Comparison of ENCODE assay signal across 8 mouse cellular contexts in genomic region chr16:78236746-78237640, GRCm38 (mm10).
A peak's percentile ranks its signal among the peaks of the same experiment; 100 is the strongest.
DNase-seq lines count a peak whose midpoint lies in the region; ATAC-seq and TF ChIP-seq lines count a peak whose summit lies in the region.

No protein-coding gene starts in this region.

- H3K27ac ChIP-seq in embryonic facial prominence, embryonic 11.5 days (replicated peaks; ENCODE audit: low read depth, low read length), result no peak overlapping the region
- H3K27ac ChIP-seq in hindbrain, embryonic 16.5 days (ENCODE audit: low read depth, low read length), result peak overlapping the region; percentile 82
- H3K27ac ChIP-seq in liver, embryonic 14.5 days, result no peak overlapping the region
- H3K27ac ChIP-seq in neural tube, embryonic 14.5 days (ENCODE audit: low read depth, low read length), result peak overlapping the region; percentile 90

- no peaks in the 10 kb centered on the region; the same call in 1 of the 2 replicates for H3K4me1 ChIP-seq in lung, adult 2 months (ENCODE audit: control insufficient read depth, insufficient read depth, low read length)
- peaks cover 4% of the 10 kb centered on the region; the same call in 1 of the 2 replicates for H3K4me1 ChIP-seq in embryonic facial prominence, embryonic 11.5 days (ENCODE audit: control insufficient read depth, insufficient read depth, low read length)
- H3K4me1 ChIP-seq in hindbrain, embryonic 16.5 days (ENCODE audit: control insufficient read depth, insufficient read depth, low read depth, low read length), result peaks cover 8% of the 10 kb centered on the region
- H3K4me1 ChIP-seq in liver, embryonic 14.5 days (replicated peaks; ENCODE audit: control insufficient read depth in 2 of 2, insufficient read depth in 2 of 2, low read length in 1 of 2), result peaks cover 0 to 5% of the 10 kb centered on the region in 2 experiments; a peak in 2 of 4 replicates
- H3K4me1 ChIP-seq in neural tube, embryonic 14.5 days (ENCODE audit: control insufficient read depth, insufficient read depth, low read length), result peaks cover 7% of the 10 kb centered on the region; the same call in 1 of the 2 replicates

- no peak for TF ChIP-seq POLR2A in lung, adult 2 months (IDR thresholded peaks at IDR 0.05; ENCODE audit: borderline replicate concordance, extremely low read depth, low read depth, low read length)

- 4% methylated on average over 25 of the region's 25 CpGs for WGBS in lung, adult 2 months
- WGBS in embryonic facial prominence, embryonic 11.5 days, result 3% methylated on average over 25 of the region's 25 CpGs
- WGBS in hindbrain, embryonic 16.5 days, result 2% methylated on average over 25 of the region's 25 CpGs
- 2% methylated on average over 25 of the region's 25 CpGs for WGBS in liver, embryonic 14.5 days (ENCODE audit: insufficient replicate concordance)
- WGBS in neural tube, embryonic 14.5 days, result 3% methylated on average over 25 of the region's 25 CpGs

- peak overlapping the region; percentile 58 for H3K9ac ChIP-seq in embryonic facial prominence, embryonic 11.5 days (replicated peaks; ENCODE audit: low read length)
- H3K9ac ChIP-seq in hindbrain, embryonic 16.5 days (ENCODE audit: low read depth, low read length), result peak overlapping the region; percentile 61
- no peak overlapping the region for H3K9ac ChIP-seq in liver, embryonic 14.5 days (replicated peaks)
- H3K9ac ChIP-seq in neural tube, embryonic 14.5 days (replicated peaks; ENCODE audit: low read depth, low read length), result peak overlapping the region; percentile 60

- peak overlapping the region; percentile 48 for H3K4me3 ChIP-seq in lung, adult 2 months (replicated peaks; ENCODE audit: extremely low read depth, low read depth, low read length)
- peak overlapping the region; percentile 32 for H3K4me3 ChIP-seq in embryonic facial prominence, embryonic 11.5 days (ENCODE audit: low read depth, low read length)
- H3K4me3 ChIP-seq in hindbrain, embryonic 16.5 days (ENCODE audit: low read length), result peak overlapping the region; percentile 42
- peak overlapping the region in 1 of 2 experiments; percentile 25; a peak in 2 of 4 replicates for H3K4me3 ChIP-seq in liver, embryonic 14.5 days (ENCODE audit: insufficient read depth in 1 of 2, low read depth in 2 of 2, low read length in 2 of 2)
- H3K4me3 ChIP-seq in neural tube, embryonic 14.5 days (ENCODE audit: low read depth, low read length), result peak overlapping the region; percentile 38

- DNase-seq in lung, adult 2 months, result no peak
- no peak for DNase-seq in lung, postnatal 25 days (ENCODE audit: low spot score)
- peak; percentile 75 for DNase-seq in embryonic facial prominence, embryonic 11.5 days (ENCODE audit: low spot score)
- DNase-seq in liver, embryonic 14.5 days (ENCODE audit: low read depth in 3 of 3, low spot score in 3 of 3), result peak in 1 of 3 experiments; percentile 1
- DNase-seq in layer of hippocampus, adult 8-10 months (ENCODE audit: low spot score in 2 of 2), result no peak
- DNase-seq in spleen, postnatal 10 days (ENCODE audit: low spot score in 2 of 2), result no peak

- ATAC-seq in embryonic facial prominence, embryonic 11.5 days (replicated peaks; ENCODE audit: insufficient number of reproducible peaks, low FRiP score, low TSS enrichment, low read depth), result no peak
- peak; percentile 48 for ATAC-seq in hindbrain, embryonic 16.5 days
- ATAC-seq in liver, embryonic 14.5 days (ENCODE audit: insufficient read depth), result no peak
- peak; percentile 47 for ATAC-seq in neural tube, embryonic 14.5 days (ENCODE audit: low read depth)

- H3K36me3 ChIP-seq in embryonic facial prominence, embryonic 11.5 days (replicated peaks; ENCODE audit: control insufficient read depth, insufficient read depth, low read depth, low read length), result no peaks in the 10 kb centered on the region
- H3K36me3 ChIP-seq in hindbrain, embryonic 16.5 days (ENCODE audit: control insufficient read depth, insufficient read depth, low read length), result no peaks in the 10 kb centered on the region
- H3K36me3 ChIP-seq in liver, embryonic 14.5 days (replicated peaks; ENCODE audit: control insufficient read depth, insufficient read depth, low read depth), result no peaks in the 10 kb centered on the region
- no peaks in the 10 kb centered on the region for H3K36me3 ChIP-seq in neural tube, embryonic 14.5 days (ENCODE audit: control insufficient read depth, insufficient read depth, low read length)

- TF ChIP-seq CTCF in lung, adult 2 months (IDR thresholded peaks at IDR 0.05; ENCODE audit: insufficient read depth, low read length), result no peak
- TF ChIP-seq CTCF in liver, embryonic 14.5 days (IDR thresholded peaks at IDR 0.05; ENCODE audit: low read depth), result no peak

- H3K27me3 ChIP-seq in embryonic facial prominence, embryonic 11.5 days (ENCODE audit: control insufficient read depth, insufficient read depth, low read length), result no peaks in the 10 kb centered on the region
- no peaks in the 10 kb centered on the region for H3K27me3 ChIP-seq in hindbrain, embryonic 16.5 days (replicated peaks; ENCODE audit: control insufficient read depth, insufficient read depth, low read length)
- H3K27me3 ChIP-seq in liver, embryonic 14.5 days (ENCODE audit: control insufficient read depth, insufficient read depth, low read length), result peaks cover 4% of the 10 kb centered on the region
- H3K27me3 ChIP-seq in neural tube, embryonic 14.5 days (ENCODE audit: control insufficient read depth, insufficient read depth, low read length), result no peaks in the 10 kb centered on the region

- peak overlapping the region; percentile 69 for H3K4me2 ChIP-seq in embryonic facial prominence, embryonic 11.5 days (ENCODE audit: low read depth, low read length)
- peak overlapping the region; percentile 67 for H3K4me2 ChIP-seq in hindbrain, embryonic 16.5 days (ENCODE audit: low read length)
- H3K4me2 ChIP-seq in liver, embryonic 14.5 days (ENCODE audit: low read depth), result peak overlapping the region; percentile 58
- peak overlapping the region; percentile 89 for H3K4me2 ChIP-seq in neural tube, embryonic 14.5 days (ENCODE audit: low read depth, low read length)

- no peaks in the 10 kb centered on the region for H3K9me3 ChIP-seq in embryonic facial prominence, embryonic 11.5 days (replicated peaks; ENCODE audit: control insufficient read depth, low read length)
- no peaks in the 10 kb centered on the region for H3K9me3 ChIP-seq in hindbrain, embryonic 16.5 days (ENCODE audit: control insufficient read depth, low read length)
- H3K9me3 ChIP-seq in liver, embryonic 14.5 days (ENCODE audit: control insufficient read depth, low read length), result no peaks in the 10 kb centered on the region
- no peaks in the 10 kb centered on the region for H3K9me3 ChIP-seq in neural tube, embryonic 14.5 days (ENCODE audit: control insufficient read depth, low read length)

- no peak for TF ChIP-seq EP300 in liver, embryonic 14.5 days (IDR thresholded peaks at IDR 0.05; ENCODE audit: low read depth)

Comparison
In these comparisons a context has a peak if more than half of its experiments do, and no peak if none do; other contexts are left out.
1. ATAC-seq: peak in hindbrain, embryonic 16.5 days (single experiment) and neural tube, embryonic 14.5 days (single experiment); none in embryonic facial prominence, embryonic 11.5 days (single experiment) and liver, embryonic 14.5 days (single experiment).
2. H3K27ac ChIP-seq: peak in hindbrain, embryonic 16.5 days (single experiment) and neural tube, embryonic 14.5 days (single experiment); none in embryonic facial prominence, embryonic 11.5 days (single experiment) and liver, embryonic 14.5 days (single experiment).
3. Peak in every context shown above with its lines, with median percentiles within 50 percentile points of each other: H3K4me2 ChIP-seq.